Mouse (Mus musculus) urinary bladder, postnatal 10 days (tissue): ENCODE data around the gene Pof1b.

Source experiments
- DNase-seq: peaks from one replicate; pipeline ENCODE4 v3.0.0; 2022; ENCODE audit warnings: low spot score

Pof1b gene

DNA sequence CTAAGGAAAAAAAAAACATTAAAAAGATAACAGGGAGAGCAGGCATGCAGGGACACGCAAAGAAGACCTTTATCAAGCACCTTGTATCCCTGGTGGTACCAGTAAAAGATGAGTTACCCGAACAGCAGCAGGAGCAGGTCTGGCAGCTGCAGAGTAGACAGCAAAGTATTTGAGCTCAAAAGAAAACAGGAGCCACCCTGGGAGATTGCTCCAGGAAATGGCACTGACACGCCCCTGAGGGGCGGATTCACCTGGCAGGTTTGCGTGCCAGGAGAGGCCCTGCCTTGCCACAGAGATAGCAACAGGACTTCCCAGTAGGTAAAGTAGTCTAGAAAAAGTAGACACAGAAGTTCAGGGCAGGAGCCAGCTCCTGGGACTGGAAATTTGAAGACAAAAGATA, at the start of gene Pof1b:
Gene Pof1b (minus strand): TSS at position 144 of the 400 bp plus-strand sequence.
- no peak for DNase-seq

DNA sequence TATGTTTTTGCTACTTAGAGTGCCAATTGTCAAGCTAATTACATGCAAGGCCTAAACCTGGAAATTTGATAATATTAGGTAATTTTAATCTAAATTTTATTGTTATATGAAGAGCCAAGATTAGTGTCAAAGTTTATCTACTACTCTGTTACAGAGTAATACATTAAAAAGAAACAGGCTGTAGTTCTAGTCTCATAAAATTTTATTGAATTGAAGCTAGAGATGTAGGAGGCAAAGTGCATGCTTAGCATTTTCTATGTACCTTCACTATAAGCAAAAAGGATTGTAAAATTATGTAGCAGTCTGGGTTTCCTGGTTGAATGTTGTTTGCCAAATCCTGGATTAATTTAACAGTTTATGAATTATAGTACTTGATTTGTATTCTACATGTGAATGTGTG, 18.1 kb upstream of the Pof1b start:
- no peak for DNase-seq

DNA sequence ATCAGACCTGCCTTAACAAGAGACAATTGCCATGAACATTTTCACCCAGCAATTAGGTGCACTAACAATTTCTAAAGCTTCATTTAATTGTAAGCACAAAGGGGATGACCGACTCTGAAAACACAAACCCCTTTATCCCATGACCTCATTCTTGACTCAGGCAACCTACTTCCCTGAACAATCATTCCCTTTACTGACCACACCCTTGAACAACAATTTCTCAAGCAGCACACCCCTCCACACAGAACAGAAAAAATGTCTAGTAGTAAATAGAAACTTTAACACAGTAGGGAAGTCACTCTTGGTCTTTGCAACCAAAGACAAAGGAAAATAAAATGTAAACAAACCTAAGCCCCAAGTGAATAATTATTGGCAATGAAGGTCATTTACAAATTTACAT, 4.1 kb downstream of the Pof1b start:
- no peak for DNase-seq

DNA sequence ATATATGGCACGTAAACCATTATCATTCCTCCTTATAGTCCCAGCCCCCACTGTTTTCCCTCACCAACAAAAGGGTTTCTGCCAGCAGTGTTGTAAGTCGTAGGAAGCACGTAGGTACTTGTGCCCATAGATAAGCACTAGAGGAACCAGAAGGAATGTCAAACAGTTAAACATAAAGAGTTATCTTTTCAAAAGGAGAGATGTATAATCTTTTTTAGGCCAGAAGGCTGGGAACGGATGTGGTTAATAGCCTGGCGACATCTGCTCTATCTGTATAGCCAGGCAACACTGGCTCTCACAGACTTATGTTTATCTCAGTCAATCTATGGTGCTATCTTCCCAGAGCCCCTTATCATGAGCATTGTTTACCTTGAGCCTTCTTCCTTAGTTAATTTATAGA, 17.8 kb downstream of the Pof1b start:
- DNase-seq: no peak

DNA sequence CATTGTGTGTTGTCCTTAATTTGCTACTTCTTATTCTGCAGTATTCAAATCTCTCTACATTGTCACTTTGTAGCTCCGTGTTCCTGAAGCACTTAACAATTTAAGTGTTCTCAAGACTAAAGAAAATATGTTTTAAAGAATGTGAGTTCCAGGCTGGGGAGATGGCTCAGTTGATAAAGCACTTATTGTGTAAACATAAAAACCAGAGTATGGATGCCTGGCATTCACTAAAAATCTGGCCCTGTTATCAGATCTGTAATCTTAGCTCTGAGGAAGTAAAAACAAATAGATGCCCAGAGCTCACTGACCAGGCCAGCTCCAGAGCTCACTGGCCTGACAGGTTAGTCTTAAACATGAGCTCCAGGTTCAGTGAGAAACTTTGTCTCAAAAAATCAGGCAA, 22.9 kb downstream of the Pof1b start:
- no peak for DNase-seq

DNA sequence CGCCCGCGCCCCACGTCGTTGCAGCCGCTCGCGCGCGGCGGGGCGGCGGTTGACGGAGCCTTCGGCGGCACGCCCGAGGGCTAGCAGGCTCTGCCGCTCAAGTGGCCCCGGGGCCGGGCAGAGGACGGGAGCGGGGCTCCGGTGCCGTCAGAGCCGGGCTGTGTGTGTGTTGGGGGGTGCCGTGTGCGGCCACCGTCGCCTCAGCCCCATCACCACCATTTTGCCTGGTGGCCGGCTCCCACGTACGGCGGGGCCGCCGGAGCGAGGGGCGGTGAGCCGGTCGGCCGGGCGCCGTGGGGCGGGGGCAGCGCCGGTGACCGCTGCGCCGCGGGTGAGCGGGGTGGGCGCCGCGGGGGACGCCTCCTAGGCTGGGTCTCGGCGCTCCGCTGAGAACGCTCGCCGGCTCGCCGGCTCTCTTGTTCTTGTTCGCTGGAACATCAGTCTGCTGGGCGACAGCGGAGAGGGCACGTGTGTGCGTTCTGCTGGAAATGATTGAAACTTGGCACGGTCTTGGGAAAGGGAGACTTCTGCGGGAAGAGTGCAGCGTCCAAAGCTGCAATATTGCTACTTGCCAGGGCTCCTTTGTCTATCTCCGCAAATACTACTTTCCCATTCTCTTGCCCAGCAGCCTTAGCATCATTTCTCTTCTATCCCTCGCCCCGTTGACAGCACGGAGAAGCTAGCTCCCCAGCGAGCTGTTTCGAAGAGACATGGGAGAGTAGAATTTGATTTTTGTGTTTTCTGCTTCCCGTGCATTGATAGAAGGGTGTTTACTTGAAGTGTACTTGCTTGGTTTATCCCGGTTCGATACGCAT, 96.9 kb downstream of the Pof1b start:
- no peak for DNase-seq

DNA sequence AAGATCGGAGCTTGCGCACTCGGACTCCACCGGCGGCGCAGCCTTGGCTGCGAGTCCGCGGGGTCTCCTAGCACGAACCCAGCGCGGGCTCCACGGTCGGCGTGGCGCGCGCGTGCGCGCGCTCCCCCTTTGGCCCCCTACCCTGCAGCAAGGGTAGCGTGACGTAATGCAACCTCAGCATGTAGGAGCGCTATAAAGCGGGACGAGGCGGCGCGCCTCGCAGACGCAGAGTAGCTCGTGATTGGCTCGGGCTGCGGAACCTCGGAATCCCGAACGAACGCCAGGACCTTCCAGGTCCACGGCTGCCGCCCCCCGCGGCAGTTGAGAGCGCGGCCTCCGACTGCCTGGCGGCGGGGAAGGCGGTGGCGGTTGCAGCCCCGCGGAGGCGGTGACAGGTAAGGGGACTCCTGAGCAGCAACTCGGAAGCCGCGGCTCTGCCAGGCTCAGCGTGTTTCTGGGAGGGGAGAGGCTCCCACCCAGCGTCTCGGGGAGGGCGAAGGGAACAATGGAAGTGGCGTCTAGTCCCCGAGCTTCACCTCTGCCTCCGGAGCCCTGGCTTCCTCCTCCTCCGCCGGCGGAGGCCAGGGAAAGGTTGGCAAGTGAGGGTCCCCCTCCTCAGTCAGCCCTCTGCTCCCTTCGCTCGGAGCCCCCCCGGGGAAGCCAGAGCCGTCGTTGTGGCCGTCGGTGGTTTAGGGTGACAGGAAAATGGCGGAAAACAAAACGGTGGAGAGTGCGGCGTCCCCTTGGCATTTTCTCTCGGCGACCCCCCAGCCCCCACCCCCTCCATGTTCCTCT, 97.7 kb downstream of the Pof1b start, which contains the start of gene Zfp711:
Gene Zfp711 (plus strand): TSS at position 16 of the 795 bp plus-strand sequence.
- DNase-seq: no peak
